Mouse (Mus musculus) inflammation-experienced regulatory T-cells, adult 6 months (primary cell): ENCODE measurements at regions not wholly inside any gene's neighbourhood (a gene's known extent, or its start where the extent isn't known, plus 50 kb on each side); places are given as distances from the start of the nearest gene placed in this dataset.

ENCODE experiments used
- ATAC-seq: one replicate; pipeline ENCODE4 v1.8.0; 2017

GRCm38 (mm10) chr12:26244701-26245100 lies 170.4 kb downstream of the Rnf144a start:
- ATAC-seq, result no peak

DNA sequence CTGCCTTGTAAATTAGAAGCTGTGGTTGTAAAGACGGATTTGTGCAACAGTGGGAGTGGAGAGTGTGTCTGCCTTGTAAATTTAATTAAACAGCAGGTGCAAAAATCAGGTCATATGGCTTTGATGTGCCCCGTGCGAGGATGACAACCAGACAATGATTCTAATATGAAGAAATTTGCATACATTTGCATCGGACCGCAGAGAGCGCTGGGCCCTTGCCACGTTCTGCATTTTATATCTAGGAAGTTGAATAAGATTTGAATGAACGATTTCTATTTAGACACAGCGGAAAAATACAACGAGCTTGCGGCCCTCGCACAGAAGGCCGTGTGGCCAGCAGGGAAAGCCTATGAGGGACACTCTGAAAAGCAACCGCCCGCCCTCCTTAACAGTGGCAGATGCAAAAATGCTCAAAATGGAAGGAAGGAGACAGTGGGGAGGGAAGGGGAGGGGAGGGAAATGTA lies 187.5 kb downstream of the Rnf144a start:
- no peak for ATAC-seq

GRCm38 (mm10) chr12:26226363-26226762 lies 188.7 kb downstream of the Rnf144a start:
- ATAC-seq, result no peak

DNA sequence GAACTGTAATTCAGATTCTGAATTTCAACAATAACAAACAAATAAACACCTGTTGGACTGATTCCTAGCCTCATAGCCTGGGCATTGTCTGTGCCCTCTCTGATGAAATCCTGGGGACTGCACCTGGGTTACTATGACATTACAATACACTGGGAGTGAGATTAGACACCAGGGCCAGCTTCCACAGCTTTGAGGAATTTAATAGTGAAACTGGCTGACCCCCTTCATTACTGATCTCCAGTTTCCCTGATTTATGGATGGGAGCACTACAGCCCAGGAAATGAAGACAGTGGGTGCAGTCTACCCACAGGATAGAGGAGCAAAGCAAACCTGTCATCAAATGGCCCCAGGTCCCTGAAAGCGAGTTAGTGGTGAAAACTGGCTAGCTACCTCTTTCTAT lies 202.6 kb downstream of the Rnf144a start:
- ATAC-seq, result no peak

GRCm38 (mm10) chr12:26211423-26211822 lies 203.6 kb downstream of the Rnf144a start:
- no peak for ATAC-seq

DNA sequence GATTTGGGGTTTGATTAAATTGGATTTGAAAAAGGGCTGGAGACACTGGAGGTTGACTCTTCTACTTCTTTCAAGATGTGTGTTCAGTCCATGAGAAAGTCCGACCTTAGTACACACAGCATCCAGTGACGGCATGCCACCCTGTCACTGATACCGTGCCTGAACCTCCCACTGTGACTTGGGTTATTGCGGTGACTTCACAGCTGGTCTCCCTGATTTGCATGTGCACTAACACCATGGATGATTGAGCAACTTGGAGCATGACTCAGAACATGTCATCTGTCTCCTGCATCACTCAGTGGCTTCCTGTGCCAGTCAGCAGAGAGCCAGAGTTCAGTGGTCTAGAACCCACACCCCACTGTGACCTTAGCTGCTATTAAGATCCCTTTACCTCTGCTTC lies 208.3 kb downstream of the Rnf144a start:
- no peak for ATAC-seq

DNA sequence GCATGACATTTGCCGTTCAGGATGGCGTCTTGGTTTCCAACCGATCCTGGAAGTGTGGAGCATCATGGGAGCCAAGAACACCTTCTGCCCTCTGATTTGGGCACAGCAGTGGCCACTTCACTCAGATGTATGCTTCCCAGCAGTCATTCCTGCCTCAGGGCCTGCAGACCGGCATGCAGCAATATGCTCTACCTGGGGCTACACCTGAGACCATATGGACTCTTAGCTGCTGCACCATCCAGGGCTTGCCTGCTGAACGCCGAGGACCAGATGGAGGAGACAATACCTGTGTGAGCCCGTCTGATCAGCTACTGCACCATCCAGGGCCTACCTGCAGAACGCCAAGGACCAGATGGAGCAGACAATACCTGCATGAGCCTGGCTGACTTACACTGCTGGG lies 209.0 kb downstream of the Rnf144a start:
- ATAC-seq, result no peak

- no peak for ATAC-seq
Observed at GRCm38 (mm10) chr12:26191982-26192576, 223.0 kb downstream of the Rnf144a start.

- ATAC-seq, result no peak
Observed at GRCm38 (mm10) chr12:26191268-26191981, 223.6 kb downstream of the Rnf144a start.

DNA sequence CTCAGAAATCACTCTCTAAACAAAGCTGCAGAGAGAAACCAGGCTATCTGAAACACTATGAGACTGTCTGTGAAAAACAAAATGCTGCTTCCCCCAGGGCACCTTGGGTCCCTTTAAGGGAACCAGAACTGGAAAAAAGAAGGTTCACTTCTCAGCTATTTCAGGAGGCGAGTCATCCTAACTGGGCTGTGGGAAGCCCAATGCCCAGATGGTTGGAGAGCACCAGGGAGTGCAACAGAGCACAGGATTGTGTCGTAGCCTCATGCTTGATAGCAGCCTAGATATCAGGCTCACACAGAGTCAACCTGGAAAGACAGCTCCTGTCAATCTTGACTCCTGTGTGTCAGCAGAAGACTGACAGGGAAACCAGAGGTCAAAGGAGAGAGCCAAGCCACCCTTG lies 226.1 kb downstream of the Rnf144a start:
- ATAC-seq, result no peak

DNA sequence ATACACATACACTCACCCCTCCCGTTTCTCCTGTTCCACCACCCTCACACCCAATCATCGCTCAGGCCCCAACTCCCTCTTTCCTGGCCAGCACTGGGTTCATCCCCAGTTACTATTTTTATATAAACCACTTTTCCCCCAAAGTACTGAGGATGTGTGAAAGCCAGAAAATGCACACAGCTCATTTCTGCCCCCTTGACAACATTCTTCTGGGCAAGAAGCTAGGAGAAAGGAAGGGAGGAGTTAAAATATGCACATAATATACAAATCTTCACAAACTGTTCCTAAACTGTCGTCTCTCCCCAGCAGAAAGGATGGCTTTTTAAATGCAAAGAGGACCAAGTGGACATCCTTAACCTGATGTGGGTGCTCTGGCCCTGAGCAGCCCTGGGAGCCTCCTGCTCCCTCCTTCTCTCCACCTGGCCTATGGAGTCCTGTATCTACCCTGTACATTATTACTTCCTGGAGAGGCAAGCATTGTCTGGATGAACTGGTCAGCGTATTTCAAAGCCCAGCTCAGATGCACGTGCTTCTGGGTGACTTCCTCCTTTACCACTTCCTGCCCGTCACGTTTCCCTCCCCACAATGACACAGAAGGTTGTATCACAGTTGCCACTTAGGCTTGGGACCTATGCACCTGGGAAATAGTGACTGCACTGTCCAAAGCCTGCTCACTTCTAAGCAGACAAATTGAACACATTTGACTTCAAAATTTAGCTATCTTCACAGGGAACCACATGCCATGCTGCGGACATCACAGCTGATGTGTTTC lies 227.8 kb downstream of the Rnf144a start:
- peak; percentile 86 for ATAC-seq

DNA sequence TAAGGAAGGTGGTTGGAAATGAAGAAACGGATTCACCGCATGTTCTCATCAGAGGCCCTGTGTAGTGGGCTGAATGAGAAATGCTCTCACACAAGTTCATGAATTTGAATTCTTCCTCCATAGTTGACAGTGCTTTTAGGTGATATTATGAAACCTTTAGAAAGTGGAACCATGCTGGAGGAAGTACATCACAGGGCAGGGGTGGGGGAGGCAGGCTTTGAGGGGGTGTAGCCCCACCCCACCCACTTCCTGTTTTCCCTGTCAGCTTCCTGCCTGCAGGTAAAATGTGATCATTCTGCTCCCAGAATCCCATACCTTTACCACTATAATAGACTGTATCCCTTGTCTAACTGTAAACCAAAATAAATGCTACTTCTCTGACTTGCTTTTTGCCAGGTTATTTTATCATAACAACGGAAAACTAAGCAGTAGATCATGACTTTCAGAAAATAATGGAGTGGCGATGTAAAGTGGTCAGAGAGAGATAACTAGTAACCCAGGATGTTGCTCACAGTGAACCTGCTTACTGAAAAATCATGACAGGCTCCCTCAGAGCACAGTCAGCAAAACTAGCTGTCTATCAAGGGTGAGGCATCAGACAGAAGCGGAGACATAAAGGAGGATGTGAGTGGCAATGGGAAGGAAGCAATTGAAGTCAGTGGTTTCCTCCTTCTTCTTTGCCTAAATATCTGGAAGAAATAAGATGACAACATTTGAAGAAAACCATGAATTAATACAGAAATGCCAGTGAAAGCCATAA lies 230.2 kb downstream of the Rnf144a start:
- ATAC-seq, result peak; percentile 67

- no peak for ATAC-seq
Observed at GRCm38 (mm10) chr12:26183021-26183420, 232.0 kb downstream of the Rnf144a start.

DNA sequence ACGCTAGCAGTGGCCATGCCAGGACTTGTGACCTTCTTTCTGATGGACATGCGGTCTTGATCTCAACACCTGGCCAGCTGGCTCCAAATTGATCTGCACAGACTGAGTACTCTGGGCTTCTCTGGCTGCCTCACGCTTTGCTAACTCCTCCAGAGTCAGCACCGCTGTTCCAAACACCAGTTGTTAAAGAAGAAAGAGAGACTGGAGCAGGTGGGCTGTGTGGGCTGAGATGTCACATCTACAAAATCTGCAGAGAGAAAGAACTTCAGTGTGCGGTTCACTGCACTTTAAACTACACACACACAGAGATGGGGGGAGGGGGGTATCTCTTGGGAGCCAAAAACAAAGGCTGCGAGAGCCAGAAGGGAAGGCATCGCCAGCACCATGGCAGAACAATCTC lies 234.2 kb downstream of the Rnf144a start:
- no peak for ATAC-seq

DNA sequence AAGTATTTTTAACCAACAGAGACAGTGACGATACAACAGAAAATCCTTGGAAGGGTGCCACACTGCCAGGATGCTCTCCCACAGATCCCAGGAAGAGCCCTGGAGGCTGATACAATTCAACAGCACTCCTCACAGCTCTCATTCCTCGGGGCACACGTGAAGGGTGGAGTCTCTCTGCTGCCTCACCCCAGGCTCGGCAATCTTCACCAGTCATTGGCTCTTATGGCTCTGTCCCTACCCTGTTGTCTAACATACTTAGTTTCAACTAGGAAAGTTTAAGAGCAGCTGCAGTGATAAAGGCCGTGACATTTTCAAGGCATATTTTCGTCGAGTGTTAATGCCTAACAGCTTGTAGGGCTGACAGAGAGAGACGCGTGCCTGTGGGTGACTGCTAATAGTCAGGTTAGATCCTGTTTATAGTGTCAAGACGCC lies 238.8 kb downstream of the Rnf144a start:
- ATAC-seq, result no peak

DNA sequence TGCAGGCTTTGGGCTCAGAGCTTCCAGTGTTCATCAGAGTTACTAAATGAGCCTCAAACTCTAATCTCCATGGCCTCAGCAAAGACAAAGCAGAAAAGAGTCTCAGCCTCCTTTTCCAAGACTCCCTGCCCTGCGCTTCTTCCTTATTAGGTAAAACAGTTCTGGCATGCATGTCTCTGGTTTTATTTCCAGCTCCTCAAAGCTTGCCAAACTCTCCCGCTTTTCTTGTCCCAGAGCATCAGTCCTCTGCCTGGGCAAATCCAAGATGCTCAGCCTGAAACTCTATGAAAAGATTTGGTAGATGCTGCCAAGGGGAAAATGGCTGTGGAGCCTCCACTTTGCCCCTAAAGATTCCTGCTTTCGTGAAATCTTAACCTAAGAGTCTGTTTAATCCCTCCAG lies 251.6 kb downstream of the Rnf144a start:
- ATAC-seq, result no peak

GRCm38 (mm10) chr12:26160861-26161615 lies 254.0 kb downstream of the Rnf144a start:
- no peak for ATAC-seq

DNA sequence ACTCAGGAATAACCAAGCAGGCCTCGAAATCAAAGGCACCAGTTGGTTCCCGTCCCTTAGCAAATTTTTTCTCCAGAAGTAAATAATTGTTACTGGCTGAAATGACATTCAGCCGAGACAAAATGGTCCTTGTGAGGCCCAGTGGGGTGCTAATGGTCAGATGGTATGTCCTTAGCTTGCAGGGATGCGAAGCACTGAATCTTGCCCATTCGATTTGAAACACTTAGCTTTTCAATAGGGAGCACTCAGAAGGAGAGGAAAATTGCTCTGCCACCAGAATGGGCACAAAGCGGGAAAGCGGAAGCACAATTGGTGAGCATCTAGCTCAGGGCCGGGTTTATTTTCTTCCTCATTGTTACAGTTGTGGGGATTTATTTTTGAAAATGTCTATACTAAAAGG lies 262.1 kb downstream of the Rnf144a start:
- ATAC-seq, result no peak

DNA sequence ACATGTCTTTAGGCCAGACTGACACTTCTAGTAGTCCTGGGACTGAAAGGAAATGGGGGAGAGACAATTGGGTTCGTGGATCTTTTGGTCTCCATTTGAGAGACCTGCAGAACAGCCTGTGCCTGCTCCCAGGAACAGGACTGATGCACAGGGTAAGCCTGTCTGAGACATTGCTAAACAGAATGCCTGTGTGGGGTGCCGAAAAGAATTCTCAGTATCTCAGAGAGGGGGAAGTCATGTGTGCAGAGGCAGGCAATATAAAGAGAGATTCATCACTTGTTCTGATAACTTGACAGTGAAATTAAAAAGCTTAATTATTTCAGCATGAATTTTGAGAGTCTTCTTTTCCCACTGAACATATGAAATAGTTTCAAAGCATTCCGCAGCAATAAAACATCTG lies 268.7 kb downstream of the Rnf144a start:
- ATAC-seq, result no peak

GRCm38 (mm10) chr12:26145085-26145714 lies 269.9 kb downstream of the Rnf144a start:
- ATAC-seq, result peak; percentile 70

- ATAC-seq, result no peak
Observed at GRCm38 (mm10) chr12:26144616-26145015, 270.4 kb downstream of the Rnf144a start.

DNA sequence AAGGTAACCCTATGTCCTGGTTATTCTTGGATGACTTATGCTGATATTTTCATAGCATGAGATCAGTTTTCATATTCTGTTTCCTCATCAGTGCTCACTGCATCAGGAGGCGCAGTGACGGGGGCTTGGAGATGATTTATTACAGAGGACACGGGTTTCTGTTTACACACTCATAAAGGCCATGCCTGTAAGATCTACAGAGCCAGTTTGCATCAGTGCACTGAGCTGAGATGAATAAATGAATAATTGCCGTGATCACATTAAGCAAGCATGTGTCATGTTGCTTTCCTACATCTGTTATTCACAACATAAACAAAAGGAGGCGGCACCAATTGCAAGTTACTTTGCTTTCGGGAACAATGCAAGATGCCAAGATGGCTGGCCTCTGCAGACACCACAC lies 271.6 kb downstream of the Rnf144a start:
- ATAC-seq, result no peak
